Mouse (Mus musculus) adrenal gland, postnatal 14 days (tissue): Measurements from ENCODE around the gene Gm17604. TPM values are rescaled to one million over a fixed set of nuclear protein-coding genes. Genes with fewer than 3 reads are reported as not detected.
A peak's percentile ranks its signal among the peaks of the same experiment; 100 is the strongest.

Experiments
- DNase-seq: peaks from one replicate; pipeline ENCODE4 v3.0.0; 2021; ENCODE audit warnings: mixed read lengths
- long read RNA-seq, 2 experiments: library from polyadenylated mRNA; stranded (forward); transcript quantifications; one replicate each; pipeline ENCODE4 v2.0.0; 2021
- total RNA-seq: library from RNA; stranded (reverse); gene quantifications from 2 replicates; pipeline ENCODE4 v1.2.3, GENCODE M21; 2021

Gm17604 gene
- total RNA-seq: not detected in 2 replicates
- long read RNA-seq, experiment 1: 0 reads
- long read RNA-seq, experiment 2: 0 reads

DNA sequence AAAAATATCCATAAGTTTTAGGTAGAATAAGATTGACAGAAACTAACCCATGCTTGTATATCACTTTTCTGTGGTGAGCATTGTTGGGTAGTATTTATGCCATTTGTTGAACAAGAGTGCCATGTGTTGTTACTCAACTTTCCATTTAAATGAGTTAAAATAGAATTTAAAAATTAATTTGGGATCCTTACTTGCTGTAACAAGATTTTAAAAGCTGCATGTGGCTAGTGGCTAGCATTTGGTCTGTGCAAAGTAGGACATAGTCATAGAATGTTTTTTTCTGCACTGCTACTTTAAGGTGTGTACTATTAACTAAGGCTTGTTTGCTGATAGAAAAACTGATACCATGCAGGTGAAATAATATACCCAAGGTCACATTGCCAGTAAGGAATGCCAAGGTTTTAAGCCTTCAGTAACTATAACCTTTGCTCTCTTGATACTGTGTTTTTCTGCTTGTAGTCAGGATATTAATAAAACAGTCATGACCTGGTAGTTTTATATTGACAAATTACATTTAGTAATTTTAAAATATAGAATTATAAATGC lies at the start of gene Gm17604:
Gene Gm17604, minus strand, starts transcription at position 51 of the 546 bp plus-strand sequence.
- no peak for DNase-seq

DNA sequence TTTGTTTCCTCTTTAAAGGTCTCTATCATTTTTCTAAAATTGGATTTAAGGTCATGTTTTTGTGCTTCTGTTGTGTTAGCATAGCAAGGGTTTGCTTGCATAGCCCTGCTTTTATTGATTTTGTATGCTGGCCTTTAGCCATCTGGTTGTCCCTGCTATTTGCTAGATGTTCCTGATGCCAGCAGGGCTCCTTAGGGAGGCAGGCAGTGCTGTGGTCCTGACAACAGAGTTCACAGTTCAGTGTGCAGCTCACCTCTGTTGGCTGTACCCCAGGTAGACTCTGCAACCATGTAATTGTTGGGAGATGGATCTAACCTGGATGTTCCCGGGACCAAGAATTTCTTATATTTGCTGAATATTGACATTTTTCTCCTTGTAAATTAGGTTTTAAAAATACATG lies 45.3 kb upstream of the Gm17604 start:
- no peak for DNase-seq

DNA sequence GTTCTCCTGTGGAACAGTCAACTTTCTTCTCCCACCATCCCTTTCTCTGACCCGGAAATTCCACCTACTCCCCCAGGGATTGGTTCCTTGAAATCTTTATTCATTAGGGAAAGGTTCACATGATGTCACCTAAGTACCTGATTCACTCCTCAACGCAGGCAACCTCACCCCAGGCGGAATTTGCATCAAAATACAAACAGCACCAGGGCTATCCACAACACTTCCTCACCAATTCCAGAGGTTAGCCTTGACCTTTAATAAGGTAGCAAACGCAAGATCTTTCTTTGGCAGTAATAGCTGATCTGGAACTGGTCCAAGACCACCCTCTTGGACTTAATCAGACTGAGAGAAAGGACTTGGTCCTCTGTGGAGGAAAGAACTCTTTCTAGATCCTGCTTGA lies 1.5 kb downstream of the Gm17604 start:
- peak; percentile 25 for DNase-seq

DNA sequence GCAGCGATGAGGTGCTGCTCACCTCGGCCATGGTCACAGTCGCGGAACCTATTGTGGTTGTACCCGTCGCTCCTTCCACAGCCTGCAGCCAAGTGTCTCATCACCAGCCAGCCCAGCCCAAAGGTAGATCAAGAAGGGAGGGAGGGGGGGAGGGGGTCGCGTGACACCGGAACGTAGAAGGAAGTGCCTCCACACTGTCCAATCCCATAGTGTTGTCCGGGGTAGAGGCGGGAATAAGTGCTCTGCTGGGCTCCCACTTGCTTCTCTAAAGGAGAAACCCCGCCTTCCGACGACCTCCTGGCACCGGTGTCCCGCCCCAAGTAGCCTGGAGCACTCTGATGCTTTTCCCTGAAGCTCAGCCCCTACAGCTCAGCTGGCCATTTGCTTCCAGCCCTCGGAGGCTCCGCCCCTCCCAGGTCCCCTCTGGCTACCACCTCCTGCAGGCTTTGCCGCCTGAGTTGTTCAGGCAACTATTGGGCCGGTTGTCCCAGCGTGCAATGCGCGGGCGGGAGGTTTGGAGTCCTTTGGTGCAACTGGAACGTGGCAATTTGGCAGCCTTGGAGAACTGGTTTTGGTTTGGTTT lies 24.3 kb downstream of the Gm17604 start, which contains the start of the genes Mospd2 and Fancb:
Gene Mospd2, minus strand, starts transcription at position 183 of the 583 bp plus-strand sequence.
Gene Fancb, plus strand, starts transcription at position 400 of the 583 bp plus-strand sequence.
- DNase-seq: peak; percentile 90

DNA sequence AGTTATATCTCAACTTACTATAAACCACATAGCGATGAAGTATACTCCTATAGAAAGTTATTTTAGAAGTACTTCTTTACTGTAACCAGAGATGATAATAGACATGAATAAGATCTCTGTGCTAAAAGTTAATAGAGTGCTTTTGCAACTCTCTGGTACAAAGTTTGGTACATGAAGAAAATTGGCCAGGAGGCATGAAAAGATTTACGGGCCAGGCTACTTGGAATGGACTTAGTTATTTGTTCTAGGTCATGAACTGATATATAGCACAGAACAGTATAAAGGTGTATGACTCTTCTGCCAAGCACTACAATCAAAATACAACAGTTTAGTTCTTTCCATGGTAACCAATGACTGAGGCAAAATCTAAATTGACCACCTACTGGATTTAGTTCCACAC lies 25.8 kb downstream of the Gm17604 start:
- DNase-seq: no peak

DNA sequence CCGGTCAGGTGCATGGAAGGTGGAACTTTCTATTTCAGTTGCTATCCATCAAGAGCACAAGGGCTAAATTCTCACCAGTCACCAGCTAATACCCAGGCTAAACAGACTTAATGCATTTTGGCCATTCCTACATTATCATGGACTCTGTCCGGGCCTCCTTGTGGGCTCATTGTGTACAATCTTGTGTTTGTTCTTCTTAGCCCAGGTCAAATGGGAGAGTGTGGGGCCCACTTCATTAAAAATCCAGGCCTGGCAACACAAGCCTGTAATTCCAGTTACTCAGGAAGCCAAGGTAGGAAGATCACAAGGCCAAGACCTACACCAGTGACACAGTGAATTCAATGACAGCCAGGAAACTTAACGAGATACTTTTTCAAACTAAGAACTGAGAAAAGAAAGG lies 33.4 kb downstream of the Gm17604 start:
- no peak for DNase-seq

DNA sequence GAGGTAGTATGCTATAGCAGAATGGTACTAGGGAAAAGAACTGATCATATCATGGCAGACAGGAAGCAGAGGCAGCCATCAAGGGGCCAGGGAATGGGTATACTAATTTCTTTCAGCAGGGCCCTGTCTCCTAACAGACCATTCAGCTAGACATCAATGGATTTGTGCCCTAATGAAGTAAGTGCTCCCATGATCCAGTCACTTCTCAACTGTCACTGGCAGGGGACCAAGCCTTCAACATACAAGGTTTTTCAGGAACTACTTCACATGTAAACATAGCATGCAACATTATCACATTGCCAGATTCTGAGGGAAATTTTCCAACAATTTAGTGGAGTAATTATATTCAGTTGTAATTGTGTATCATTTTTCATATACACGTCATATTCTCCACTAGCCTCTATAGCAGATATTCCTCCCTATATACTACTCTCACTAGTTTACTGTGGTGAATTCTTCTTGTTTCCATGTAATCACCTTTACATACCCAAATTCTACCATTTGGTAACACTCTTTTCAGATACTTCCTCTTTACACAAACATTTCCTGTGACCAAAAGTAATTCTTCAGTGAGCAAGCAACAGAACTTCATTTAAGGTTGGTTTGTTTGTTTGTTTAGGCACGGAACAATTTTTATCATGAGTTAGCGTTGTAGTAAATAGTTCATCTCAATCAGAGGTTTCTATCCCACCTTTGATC lies 38.7 kb downstream of the Gm17604 start:
- no peak for DNase-seq

Other genes starting within 250 kb of the Gm17604 start
- gene Mospd2, start 24.5 kb downstream of the Gm17604 start, total RNA-seq: 27.3 and 29.2 TPM in 2 replicates
- gene Fancb, start 24.2 kb downstream of the Gm17604 start, total RNA-seq: 1.7 and 2.3 TPM in 2 replicates